Mouse (Mus musculus) CH12.LX (cell line): Measurements from ENCODE around the gene Btbd7. TPM values are rescaled to one million over a fixed set of nuclear protein-coding genes. Genes with fewer than 3 reads are reported as not detected.

Source experiments
- DNase-seq: peaks from one replicate; pipeline ENCODE4 v3.0.0-alpha.2; 2013; ENCODE audit errors: extremely low read depth
- H3K27ac ChIP-seq: 2 replicates; pipeline ENCODE4 v1.5.1; 2012; ENCODE audit warnings: low read depth, mild to moderate bottlenecking, control low read depth, moderate library complexity; ENCODE audit not compliant: insufficient read depth
- H3K27me3 ChIP-seq: replicated peaks from 2 replicates; pipeline ENCODE3; 2012; ENCODE audit warnings: inconsistent platforms
- H3K36me3 ChIP-seq, 2 experiments: replicated peaks in 1 of 2; 2 replicates each; pipeline versions ENCODE3 to v1.6.1; 2012; ENCODE audit warnings: inconsistent platforms in 1 of 2, low read length in 1 of 2, mild to moderate bottlenecking in 1 of 2, mixed read lengths in 1 of 2, moderate library complexity in 1 of 2; ENCODE audit not compliant: control insufficient read depth in 1 of 2, insufficient read depth in 1 of 2
- H3K4me1 ChIP-seq, 2 experiments: 2 replicates each; pipeline ENCODE4 v1.6.1; 2012; ENCODE audit warnings: inconsistent platforms in 1 of 2, moderate library complexity in 1 of 2; ENCODE audit not compliant: insufficient read depth in 2 of 2, control insufficient read depth in 1 of 2
- H3K4me2 ChIP-seq: 2 replicates; pipeline ENCODE4 v1.6.1; 2012; ENCODE audit warnings: low read depth, mild to moderate bottlenecking, control low read depth; ENCODE audit not compliant: poor library complexity, insufficient read depth, severe bottlenecking
- H3K4me3 ChIP-seq, 3 experiments: fragments of 150-350 bp in 1 of 3; sonication (generic) in 1 of 3; replicated peaks in 1 of 3; 2 replicates each; pipeline versions ENCODE3 to v1.5.1; 2011 to 2012; ENCODE audit warnings: low read depth in 2 of 3, low read length in 2 of 3, mild to moderate bottlenecking in 2 of 3, moderate library complexity in 2 of 3, control low read depth in 1 of 3, improper control_type of control experiment in 1 of 3, inconsistent platforms in 1 of 3, mixed read lengths in 1 of 3; ENCODE audit not compliant: poor library complexity in 1 of 3
- H3K79me2 ChIP-seq: replicated peaks from 2 replicates; pipeline ENCODE4 v1.6.1; 2012; ENCODE audit warnings: mild to moderate bottlenecking, moderate library complexity; ENCODE audit not compliant: control insufficient read depth, poor library complexity, insufficient read depth, severe bottlenecking; ENCODE audit errors: extremely low read depth
- H3K9ac ChIP-seq: 2 replicates; pipeline ENCODE4 v1.6.1; 2012; ENCODE audit warnings: low read depth, mild to moderate bottlenecking, control low read depth, moderate library complexity; ENCODE audit not compliant: insufficient read depth
- H3K9me3 ChIP-seq: replicated peaks from 2 replicates; pipeline ENCODE3; 2012; ENCODE audit warnings: low read length, inconsistent platforms, mixed read lengths
- BHLHE40 ChIP-seq: IDR thresholded peaks from 2 replicates; pipeline ENCODE4 v1.6.1; 2011; ENCODE audit warnings: mild to moderate bottlenecking, low read depth, low read length, improper control_type of control experiment
- CHD1 ChIP-seq: IDR thresholded peaks from 2 replicates; pipeline ENCODE4 v1.6.1; 2012; ENCODE audit warnings: low read depth, low read length, improper control_type of control experiment, inconsistent platforms
- CTCF ChIP-seq, 2 experiments: IDR thresholded peaks in 1 of 2; conservative IDR thresholded peaks in 1 of 2; 2 replicates each; pipeline ENCODE4 v1.5.1; 2011 to 2012; ENCODE audit warnings: low read depth in 2 of 2, low read length in 2 of 2, improper control_type of control experiment in 1 of 2, inconsistent platforms in 1 of 2, mild to moderate bottlenecking in 1 of 2, moderate library complexity in 1 of 2
- IRF4 ChIP-seq: IDR thresholded peaks from 2 replicates; pipeline ENCODE4 v1.6.1; 2014; ENCODE audit warnings: low read depth, mild to moderate bottlenecking, inconsistent platforms, low read length, improper control_type of control experiment
- JUN ChIP-seq: IDR thresholded peaks from 2 replicates; pipeline ENCODE4 v1.6.1; 2011; ENCODE audit warnings: low read depth, mild to moderate bottlenecking, low read length, improper control_type of control experiment, moderate library complexity; ENCODE audit not compliant: insufficient read depth
- JUND ChIP-seq: conservative IDR thresholded peaks from 2 replicates; pipeline ENCODE4 v1.6.1; 2011; ENCODE audit warnings: low read depth, low read length, improper control_type of control experiment
- MAZ ChIP-seq: IDR thresholded peaks from 2 replicates; pipeline ENCODE4 v1.6.1; 2012; ENCODE audit warnings: low read depth, mild to moderate bottlenecking, inconsistent platforms, low read length, improper control_type of control experiment, moderate library complexity
- NRF1 ChIP-seq: IDR thresholded peaks from 2 replicates; pipeline ENCODE4 v1.6.1; 2014; ENCODE audit warnings: low read depth, mild to moderate bottlenecking, inconsistent platforms, low read length, improper control_type of control experiment, moderate library complexity
- RAD21 ChIP-seq: IDR thresholded peaks from 2 replicates; pipeline ENCODE4 v1.6.1; 2011; ENCODE audit warnings: low read depth, mild to moderate bottlenecking, low read length, improper control_type of control experiment, moderate library complexity
- SIN3A ChIP-seq: IDR thresholded peaks from 2 replicates; pipeline ENCODE4 v1.6.1; 2012; ENCODE audit warnings: low read length, improper control_type of control experiment, inconsistent platforms
- SMC3 ChIP-seq: IDR thresholded peaks from 2 replicates; pipeline ENCODE4 v1.6.1; 2011; ENCODE audit warnings: low read depth, low read length, improper control_type of control experiment
- TBP ChIP-seq: conservative IDR thresholded peaks from 2 replicates; pipeline ENCODE4 v1.6.1; 2011; ENCODE audit warnings: low read depth, low read length, improper control_type of control experiment
- UBTF ChIP-seq: IDR thresholded peaks from 2 replicates; pipeline ENCODE4 v1.6.1; 2012; ENCODE audit warnings: low read depth, mild to moderate bottlenecking, inconsistent platforms, low read length, improper control_type of control experiment, moderate library complexity
- USF1 ChIP-seq: IDR thresholded peaks from 2 replicates; pipeline ENCODE4 v1.6.1; 2014; ENCODE audit warnings: low read depth, mild to moderate bottlenecking, inconsistent platforms, low read length, improper control_type of control experiment
- ZC3H11A ChIP-seq: IDR thresholded peaks from 2 replicates; pipeline ENCODE4 v1.6.1; 2012; ENCODE audit warnings: low read depth, mild to moderate bottlenecking, inconsistent platforms, low read length, improper control_type of control experiment
- ZMIZ1 ChIP-seq: IDR thresholded peaks from 2 replicates; pipeline ENCODE4 v1.6.1; 2012; ENCODE audit warnings: low read depth, mild to moderate bottlenecking, inconsistent platforms, low read length, improper control_type of control experiment
- dilution Hi-C: fragments of 300-500 bp; cut with MboI; formaldehyde crosslinking; loops from 2 replicates; pipeline ENCODE4 v1.14.3; 2020; ENCODE audit warnings: low sequenced_read_pairs; ENCODE audit not compliant: extremely low pct_unique_long_range_greater_than_20kb, extremely low pct_ligation_motif_present
- in situ Hi-C: fragments of 300-500 bp; cut with MboI; formaldehyde crosslinking; loops from 3 replicates; pipeline ENCODE4 v1.14.3; 2019; ENCODE audit warnings: low sequenced_read_pairs, low pct_ligation_motif_present, low pct_unique_long_range_greater_than_20kb, mixed read lengths
- polyA plus RNA-seq: library from polyadenylated mRNA; unstranded; fragments of >175 nt; gene quantifications from 2 replicates; pipeline ENCODE4 v1.2.1, GENCODE M21; 2012; ENCODE audit warnings: low read depth; ENCODE audit not compliant: insufficient read length
- total RNA-seq, 2 experiments: library from RNA; depleted of rRNA; stranded (reverse); fragments of 300-350 nt in 1 of 2; fragments of >200 nt in 1 of 2; gene quantifications; 2 replicates each; pipeline ENCODE4 v1.2.3; 2012 to 2014

Btbd7 gene
- total and polyA plus RNA-seq, 3 experiments, result 3.6 to 7.2 (median 5.1) TPM

GRCm38 (mm10) chr12:102743036-102743588 is 135.2 kb downstream of the Btbd7 start:
- H3K36me3 ChIP-seq, result peaks cover 3 to 40% of the 10 kb centered on the region in 2 experiments
- TF ChIP-seq UBTF (0 out of 2 replicates have a peak, but pooled peaks have one; percentile 46), IRF4 (no peak)
- dilution Hi-C loops, result no loop called here

GRCm38 (mm10) chr12:102742056-102742455 is 136.2 kb downstream of the Btbd7 start:
- in situ Hi-C loops, result loop anchor here (10.0 kb wide), 1 partner anchor 323 kb away; no protein-coding TSS in a partner anchor
- Histone ChIP-seq H3K4me1 (peaks cover 0 to 31% of the 10 kb centered on the region in 2 experiments; a peak in 2 of 4 replicates), H3K9ac (no peak overlapping the region), H3K4me3 (no peak overlapping the region), H3K27ac (no peak overlapping the region), H3K79me2 (peaks cover 24% of the 10 kb centered on the region), H3K36me3 (peaks cover 2 to 29% of the 10 kb centered on the region in 2 experiments), H3K27me3 (no peaks in the 10 kb centered on the region), H3K9me3 (no peaks in the 10 kb centered on the region), H3K4me2 (no peak overlapping the region)
- no peak for DNase-seq
- TF ChIP-seq MAZ (no peak), JUND (no peak), TBP (no peak), JUN (no peak), ZMIZ1 (no peak), BHLHE40 (no peak), NRF1 (no peak), ZC3H11A (no peak), CHD1 (no peak), USF1 (no peak)
- dilution Hi-C loops, result no loop called here

More at GRCm38 (mm10) chr12:102743036-102743588, 135.2 kb downstream of the Btbd7 start:
- peaks cover 0 to 31% of the 10 kb centered on the region in 2 experiments; a peak in 2 of 4 replicates for H3K4me1 ChIP-seq
- peak; percentile 27 for DNase-seq
- no peaks in the 10 kb centered on the region for H3K27me3 ChIP-seq
- peak overlapping the region; percentile 62 to 84 (median 80) for H3K4me3 ChIP-seq
- H3K27ac ChIP-seq, result 0 out of 2 replicates have a peak overlapping the region, but pooled peaks have one; percentile 12
- peak overlapping the region; percentile 74 for H3K4me2 ChIP-seq
- no peaks in the 10 kb centered on the region for H3K9me3 ChIP-seq
- peaks cover 31% of the 10 kb centered on the region for H3K79me2 ChIP-seq
- H3K9ac ChIP-seq, result peak overlapping the region; percentile 50
- in situ Hi-C loops, result loop anchor here (10.0 kb wide), 1 partner anchor 322 kb away; no protein-coding TSS in a partner anchor

GRCm38 (mm10) chr12:102740285-102740684 is 138.0 kb downstream of the Btbd7 start:
- H3K27ac ChIP-seq, result no peak overlapping the region
- peaks cover 0 to 20% of the 10 kb centered on the region in 2 experiments; a peak in 2 of 4 replicates for H3K4me1 ChIP-seq
- peaks cover 7% of the 10 kb centered on the region for H3K79me2 ChIP-seq
- in situ Hi-C loops (loop anchor here (10.0 kb wide), 1 partner anchor 325 kb away; no protein-coding TSS in a partner anchor), dilution Hi-C loops (no loop called here)
- H3K4me3 ChIP-seq, result no peak overlapping the region
- H3K27me3 ChIP-seq, result no peaks in the 10 kb centered on the region
- TF ChIP-seq RAD21, result peak; percentile 65
- peak; percentile 54 for TF ChIP-seq SMC3
- TF ChIP-seq NRF1, result no peak
- TF ChIP-seq CTCF (conservative IDR thresholded peaks at IDR 0.05 in 1 of 2, IDR thresholded peaks at IDR 0.05 in 1 of 2; ENCODE audit: low read depth in 2 of 2, low read length in 2 of 2), result peak in 1 of 2 experiments; percentile 72; a peak in 2 of 4 replicates
- no peak for TF ChIP-seq SIN3A
- no peak for DNase-seq
- H3K36me3 ChIP-seq, result peaks cover 2 to 14% of the 10 kb centered on the region in 2 experiments
- H3K9me3 ChIP-seq, result no peaks in the 10 kb centered on the region
- no peak overlapping the region for H3K9ac ChIP-seq
- no peak overlapping the region for H3K4me2 ChIP-seq
